Mouse (Mus musculus): ENCODE measurements at regions not wholly inside any gene's neighbourhood (a gene's known extent, or its start where the extent isn't known, plus 50 kb on each side); places are given as distances from the start of the nearest gene placed in this dataset.

DNA sequence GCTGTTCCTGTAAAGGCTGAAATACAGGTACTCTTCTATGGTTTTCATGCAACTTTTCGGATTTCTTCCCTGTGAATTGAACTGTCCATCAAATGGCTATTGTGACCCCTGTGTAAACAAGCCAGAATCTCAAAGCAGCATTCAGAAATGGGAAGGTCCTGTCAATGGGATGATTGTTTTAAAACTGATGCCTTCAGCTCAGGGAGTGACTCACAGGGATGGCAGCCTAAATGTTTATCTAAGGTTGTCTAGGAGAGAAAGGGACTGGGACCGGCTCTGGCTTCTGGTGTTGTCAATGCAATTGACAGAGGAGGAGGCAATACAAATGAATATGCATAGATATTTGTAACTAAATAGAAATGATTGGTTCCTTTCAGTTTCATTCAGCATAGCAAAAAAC is 421.3 kb downstream of the Epha4 start:
- H3K27ac ChIP-seq (ENCODE audit: insufficient read depth, low read depth) = no peak overlapping the region
- in situ Hi-C loops (cut with MboI; ENCODE audit: low pct_ligation_motif_present, low pct_unique_long_range_greater_than_20kb, low sequenced_read_pairs) = loop anchor here (25.0 kb wide), 1 partner anchor 419 kb away; the partner anchor contains the start of gene Epha4
- no peak overlapping the region for H3K9ac ChIP-seq (ENCODE audit: insufficient read depth, low read depth)
- no peaks in the 10 kb centered on the region for H3K4me1 ChIP-seq (ENCODE audit: control insufficient read depth in 1 of 2, insufficient read depth in 2 of 2)
- no peaks in the 10 kb centered on the region for H3K9me3 ChIP-seq (replicated peaks; ENCODE audit: low read length)
- DNase-seq (ENCODE audit: extremely low read depth) = no peak
- dilution Hi-C loops (cut with MboI; ENCODE audit: extremely low pct_ligation_motif_present, extremely low pct_unique_long_range_greater_than_20kb, low sequenced_read_pairs) = no loop called here
- no peaks in the 10 kb centered on the region for H3K79me2 ChIP-seq (replicated peaks; ENCODE audit: control insufficient read depth, extremely low read depth, insufficient read depth, poor library complexity, severe bottlenecking)
- no peak for TF ChIP-seq BHLHE40 (IDR thresholded peaks at IDR 0.05; ENCODE audit: low read depth, low read length)
- TF ChIP-seq PAX5 (IDR thresholded peaks at IDR 0.05; ENCODE audit: low read length) = no peak
- no peak for TF ChIP-seq CHD2 (IDR thresholded peaks at IDR 0.05; ENCODE audit: low read length)
- TF ChIP-seq MEF2A (IDR thresholded peaks at IDR 0.05; ENCODE audit: borderline replicate concordance, low read depth, low read length) = no peak
- no peak for TF ChIP-seq HCFC1 (IDR thresholded peaks at IDR 0.05; ENCODE audit: low read depth, low read length)
- no peak for TF ChIP-seq MYC (IDR thresholded peaks at IDR 0.05; ENCODE audit: low read depth, low read length)
- TF ChIP-seq USF1 (IDR thresholded peaks at IDR 0.05; ENCODE audit: low read depth, low read length) = no peak
- TF ChIP-seq E2F4 (IDR thresholded peaks at IDR 0.05; ENCODE audit: insufficient replicate concordance, low read depth, low read length) = no peak
- TF ChIP-seq MAZ (IDR thresholded peaks at IDR 0.05; ENCODE audit: low read depth, low read length) = no peak
- no peak for TF ChIP-seq MAX (IDR thresholded peaks at IDR 0.05; ENCODE audit: low read length)
- TF ChIP-seq IRF4 (IDR thresholded peaks at IDR 0.05; ENCODE audit: low read depth, low read length) = no peak
- TF ChIP-seq RAD21 (IDR thresholded peaks at IDR 0.05; ENCODE audit: low read depth, low read length) = no peak
- TF ChIP-seq MAFK (IDR thresholded peaks at IDR 0.05; ENCODE audit: insufficient replicate concordance, low read length) = no peak
- H3K36me3 ChIP-seq (replicated peaks in 1 of 2; ENCODE audit: control insufficient read depth in 1 of 2, insufficient read depth in 1 of 2, low read length in 1 of 2) = no peaks in the 10 kb centered on the region
- no peak overlapping the region for H3K4me2 ChIP-seq (ENCODE audit: insufficient read depth, low read depth, poor library complexity, severe bottlenecking)
- no peak overlapping the region for H3K4me3 ChIP-seq (replicated peaks in 1 of 3; ENCODE audit: low read depth in 2 of 3, low read length in 2 of 3, poor library complexity in 1 of 3)
- no peaks in the 10 kb centered on the region for H3K27me3 ChIP-seq (replicated peaks)

DNA sequence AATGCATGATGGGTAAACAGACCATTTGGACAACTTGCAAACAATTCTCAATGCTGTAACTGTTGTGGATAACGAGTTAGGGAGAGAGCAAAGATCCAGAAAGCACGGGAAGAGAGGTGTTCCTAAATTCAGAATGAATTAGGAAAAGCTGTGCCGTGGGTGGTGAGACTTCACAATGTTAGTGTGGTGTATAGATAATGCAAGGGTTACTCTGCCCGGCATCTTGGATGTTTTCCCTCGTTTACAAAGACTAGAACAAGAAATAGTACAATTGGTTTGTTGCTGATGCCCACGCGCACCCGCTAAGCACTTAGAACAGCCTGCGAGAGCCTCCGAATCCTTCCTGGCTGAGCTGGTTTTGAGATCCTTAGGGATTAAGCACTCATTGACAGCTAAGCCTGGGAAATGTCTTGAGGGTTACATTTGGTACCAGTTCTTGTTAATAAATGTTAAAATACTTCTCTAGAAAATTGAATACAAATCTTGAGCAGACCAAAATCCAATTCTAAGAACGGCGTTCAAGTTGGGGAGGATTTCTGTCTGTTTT is 413.1 kb downstream of the Epha4 start:
- Histone ChIP-seq H3K27me3 (replicated peaks) (no peaks in the 10 kb centered on the region), H3K27ac (ENCODE audit: insufficient read depth, low read depth) (no peak overlapping the region), H3K36me3 (replicated peaks in 1 of 2; ENCODE audit: control insufficient read depth in 1 of 2, insufficient read depth in 1 of 2, low read length in 1 of 2) (no peaks in the 10 kb centered on the region), H3K79me2 (replicated peaks; ENCODE audit: control insufficient read depth, extremely low read depth, insufficient read depth, poor library complexity, severe bottlenecking) (no peaks in the 10 kb centered on the region), H3K4me1 (ENCODE audit: control insufficient read depth in 1 of 2, insufficient read depth in 2 of 2) (no peaks in the 10 kb centered on the region), H3K4me3 (replicated peaks in 1 of 3; ENCODE audit: low read depth in 2 of 3, low read length in 2 of 3, poor library complexity in 1 of 3) (no peak overlapping the region), H3K9me3 (replicated peaks; ENCODE audit: low read length) (no peaks in the 10 kb centered on the region), H3K4me2 (ENCODE audit: insufficient read depth, low read depth, poor library complexity, severe bottlenecking) (no peak overlapping the region), H3K9ac (ENCODE audit: insufficient read depth, low read depth) (no peak overlapping the region)
- in situ Hi-C loops (cut with MboI; ENCODE audit: low pct_ligation_motif_present, low pct_unique_long_range_greater_than_20kb, low sequenced_read_pairs) = no loop called here
- TF ChIP-seq EP300 (IDR thresholded peaks at IDR 0.05; ENCODE audit: low read length) = no peak
- no peak for TF ChIP-seq BHLHE40 (IDR thresholded peaks at IDR 0.05; ENCODE audit: low read depth, low read length)
- no peak for TF ChIP-seq CHD2 (IDR thresholded peaks at IDR 0.05; ENCODE audit: low read length)
- no peak for TF ChIP-seq KAT2A (IDR thresholded peaks at IDR 0.05; ENCODE audit: insufficient replicate concordance, low read length)
- no peak for TF ChIP-seq MAZ (IDR thresholded peaks at IDR 0.05; ENCODE audit: low read depth, low read length)
- TF ChIP-seq MAX (IDR thresholded peaks at IDR 0.05; ENCODE audit: low read length) = no peak
- no peak for TF ChIP-seq UBTF (IDR thresholded peaks at IDR 0.05; ENCODE audit: low read depth, low read length)
- TF ChIP-seq PAX5 (IDR thresholded peaks at IDR 0.05; ENCODE audit: low read length) = no peak
- TF ChIP-seq E2F4 (IDR thresholded peaks at IDR 0.05; ENCODE audit: insufficient replicate concordance, low read depth, low read length) = no peak
- no peak for TF ChIP-seq NRF1 (IDR thresholded peaks at IDR 0.05; ENCODE audit: low read depth, low read length)
- TF ChIP-seq ELF1 (IDR thresholded peaks at IDR 0.05; ENCODE audit: low read depth, low read length) = no peak
- TF ChIP-seq TCF12 (IDR thresholded peaks at IDR 0.05; ENCODE audit: low read depth, low read length) = no peak
- no peak for TF ChIP-seq MAFK (IDR thresholded peaks at IDR 0.05; ENCODE audit: insufficient replicate concordance, low read length)
- no peak for TF ChIP-seq ZNF384 (IDR thresholded peaks at IDR 0.05; ENCODE audit: low read depth, low read length)
- dilution Hi-C loops (cut with MboI; ENCODE audit: extremely low pct_ligation_motif_present, extremely low pct_unique_long_range_greater_than_20kb, low sequenced_read_pairs) = no loop called here
- no peak for DNase-seq (ENCODE audit: extremely low read depth)

Measured in CH12.LX (cell line).